Mouse (Mus musculus): Measurements from ENCODE around the gene Ccdc84.

DNA sequence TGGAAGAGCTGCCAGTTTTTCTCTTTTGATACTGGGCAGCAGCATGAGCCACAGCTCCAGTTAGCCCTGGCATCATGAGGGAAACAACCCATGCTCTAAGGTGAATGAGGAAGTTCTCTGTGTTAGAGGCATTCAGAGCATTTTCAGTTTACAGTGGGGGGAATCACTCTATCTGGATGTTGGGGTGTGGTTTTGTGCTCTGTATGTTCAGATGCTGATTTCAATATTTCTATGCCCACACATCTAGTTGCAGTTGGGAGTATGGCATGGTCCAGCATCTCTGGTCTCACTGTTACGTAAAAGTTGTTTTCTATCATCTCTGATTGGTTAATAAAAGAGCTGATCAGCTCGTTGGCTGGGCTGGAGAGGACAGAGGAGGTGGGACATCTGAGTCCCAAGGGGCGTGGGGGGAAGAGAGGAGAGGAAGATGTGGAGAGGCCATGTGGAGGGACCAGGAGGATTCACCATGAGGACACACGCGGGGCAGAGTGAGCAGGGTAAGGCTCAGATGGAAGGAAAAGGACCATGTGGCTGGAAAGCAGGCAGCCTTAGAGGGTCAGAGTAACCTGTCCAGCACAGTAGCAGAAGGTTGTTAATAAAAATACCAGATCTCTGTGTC is 2.0 kb upstream of the Ccdc84 start:
- TF ChIP-seq GATA1 (IDR thresholded peaks at IDR 0.05; ENCODE audit: low read length) (no peak), TAL1 (IDR thresholded peaks at IDR 0.05; ENCODE audit: low read length) (no peak)

Data from erythroblast, embryonic 14.5 days (primary cell).